Mouse (Mus musculus): Measurements from ENCODE around the gene Card10.

Gene Card10

GRCm38 (mm10) chr15:78834233-78835005 is 31.6 kb upstream of the Card10 start:
- DNase-seq = no peak

GRCm38 (mm10) chr15:78833582-78833981 is 30.7 kb upstream of the Card10 start:
- DNase-seq = no peak

DNA sequence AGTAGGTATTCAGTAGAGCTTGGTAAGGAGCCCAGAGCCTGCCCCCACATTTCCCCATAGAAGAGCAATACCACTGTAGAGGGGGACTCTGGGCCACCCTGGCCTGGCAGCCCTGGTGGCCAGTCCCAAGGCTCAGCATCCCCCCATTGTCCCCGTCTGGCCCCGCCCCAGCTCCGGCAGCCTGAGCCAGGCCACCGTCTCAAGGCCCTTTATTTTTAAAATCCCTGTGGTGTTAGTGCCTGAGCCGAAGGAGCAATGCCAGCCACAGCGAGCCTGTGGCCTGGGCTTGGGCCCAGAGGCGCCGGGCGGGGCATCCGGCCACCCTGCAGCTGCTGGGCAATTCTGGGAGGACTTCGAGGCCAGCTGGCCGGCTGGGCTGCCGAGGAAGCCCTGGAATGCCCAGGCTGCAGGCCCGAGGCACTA is 29.9 kb upstream of the Card10 start:
- peak; percentile 55 to 61 for DNase-seq

DNA sequence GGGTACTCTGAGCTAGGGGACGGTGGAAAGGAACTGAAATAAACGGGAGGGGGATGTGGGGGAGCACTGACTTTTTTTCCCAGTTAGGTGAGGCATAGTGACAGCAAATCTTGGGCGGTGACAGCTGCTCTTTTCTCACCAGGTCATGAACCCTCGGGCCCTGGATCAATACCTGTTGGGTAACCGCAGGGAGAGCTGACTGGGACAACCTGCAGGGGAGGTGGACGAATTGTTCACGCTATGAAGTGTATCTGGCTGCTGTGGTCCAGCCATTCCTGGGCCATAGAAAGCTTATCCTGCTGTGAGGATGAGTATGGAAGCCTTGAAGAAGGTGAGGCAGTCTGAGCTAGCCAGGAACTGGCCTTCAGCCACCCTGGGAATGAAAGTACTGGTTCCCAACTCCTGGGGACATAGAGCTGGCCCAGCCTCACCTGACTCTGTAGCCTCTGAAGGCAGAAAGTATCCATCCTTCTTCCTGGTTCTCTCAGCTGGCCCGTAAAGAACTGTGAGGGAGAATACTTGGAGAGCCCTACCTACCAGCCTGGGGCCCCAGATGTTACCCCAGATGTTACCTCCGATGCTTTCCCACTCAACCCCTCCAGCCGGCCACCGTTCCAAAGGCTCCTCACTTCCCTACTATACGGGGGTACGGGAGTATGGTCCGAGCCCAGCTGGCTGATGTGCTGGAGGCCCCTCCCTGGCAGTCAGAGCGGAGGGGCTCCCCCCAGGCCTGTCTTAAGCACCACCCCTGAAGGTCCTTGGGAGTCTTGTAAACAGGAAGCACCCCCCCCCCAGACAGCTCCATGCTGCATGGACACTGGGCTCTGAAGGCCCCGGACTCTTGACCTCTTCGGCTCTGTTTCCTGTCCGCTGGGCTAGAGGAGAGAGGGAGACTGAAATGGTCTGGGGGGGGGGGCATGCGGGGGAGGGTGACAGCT is 29.1 kb upstream of the Card10 start:
- DNase-seq = no peak

DNA sequence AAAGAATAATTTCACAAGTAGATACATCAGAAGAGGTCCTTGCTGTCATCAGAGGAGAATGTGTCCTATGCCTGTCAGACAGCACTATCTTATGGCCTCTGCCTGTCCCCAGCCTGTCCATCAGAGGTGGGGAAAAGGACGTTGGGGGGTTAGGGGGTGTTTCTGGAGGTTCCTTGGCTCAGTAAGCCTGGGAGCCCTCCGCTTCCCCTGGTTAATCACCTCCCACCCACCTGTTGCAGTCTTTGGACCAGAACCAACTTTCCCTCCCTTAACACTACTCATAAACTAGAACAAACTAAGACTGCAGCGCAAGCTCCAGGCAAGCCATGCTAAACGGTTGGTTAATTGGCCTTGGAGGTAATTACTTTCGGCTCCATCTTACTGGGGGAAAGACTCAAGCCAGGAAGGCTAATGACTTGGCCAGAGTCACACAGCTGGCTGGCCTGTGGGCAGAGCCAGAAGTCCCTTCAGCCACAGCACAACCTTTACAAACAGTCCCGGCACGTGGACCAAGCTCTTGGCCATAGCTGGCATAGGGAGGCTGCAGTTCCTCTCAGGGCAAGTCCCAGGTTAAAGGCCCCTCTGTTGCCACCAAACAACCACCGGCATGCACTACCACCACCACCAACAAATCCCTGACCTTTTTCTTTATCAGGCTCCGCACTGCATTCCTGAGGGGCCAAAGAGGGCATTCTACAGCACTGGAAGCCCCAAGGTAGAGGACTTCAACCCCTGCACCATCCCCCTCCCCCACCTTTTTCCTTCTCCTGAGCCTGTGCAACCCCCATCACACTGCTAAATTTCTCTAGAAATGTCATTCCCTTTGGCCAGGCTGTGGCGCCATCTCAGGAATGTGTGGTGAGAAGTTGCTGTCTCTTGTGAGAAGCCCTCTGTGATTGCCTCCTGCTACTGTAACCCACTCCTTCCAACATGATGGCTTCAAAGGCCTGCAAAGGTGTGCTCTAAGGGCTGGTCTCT is 28.2 kb upstream of the Card10 start:
- no peak for DNase-seq

DNA sequence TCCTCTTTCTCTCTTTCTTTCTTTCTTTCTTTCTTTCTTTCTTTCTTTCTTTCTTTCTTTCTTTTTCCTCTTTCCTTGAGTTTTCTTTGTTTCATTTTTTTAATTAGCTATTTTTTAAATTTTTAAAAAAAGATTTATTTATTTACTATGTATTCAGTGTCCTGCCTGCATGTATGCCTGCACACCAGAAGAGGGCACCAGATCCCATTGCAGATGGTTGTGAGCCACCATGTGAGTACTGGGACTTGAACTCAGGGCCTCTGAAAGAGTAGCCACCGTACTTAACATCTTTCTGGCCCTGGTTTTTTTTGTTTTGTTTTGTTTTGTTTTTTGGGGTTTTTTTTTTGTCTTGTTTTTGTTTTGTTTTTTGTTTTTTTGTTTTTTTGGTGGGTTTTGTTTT is 26.8 kb upstream of the Card10 start:
- no peak for DNase-seq

DNA sequence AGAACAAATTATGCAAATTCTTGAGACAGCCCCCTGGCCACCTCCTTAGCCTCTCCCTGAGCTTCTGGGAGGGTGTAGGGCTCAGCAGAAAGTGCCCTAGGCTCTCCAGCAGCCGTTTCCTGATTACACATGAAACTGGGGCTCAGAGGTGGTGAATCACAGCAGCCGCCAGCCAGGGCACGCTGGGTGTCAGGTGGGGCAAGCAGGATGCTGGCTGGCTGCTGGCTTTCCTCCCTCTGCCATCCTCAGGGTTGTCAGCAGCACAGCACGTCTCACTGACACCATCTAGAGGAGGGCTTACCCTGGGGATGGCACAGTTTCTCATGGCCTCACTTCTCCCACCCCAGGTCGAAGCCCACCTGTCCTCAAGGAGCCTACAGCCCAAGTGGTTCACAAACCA is 25.5 kb upstream of the Card10 start:
- no peak for DNase-seq

GRCm38 (mm10) chr15:78826213-78827204 is 23.7 kb upstream of the Card10 start:
- peak; percentile 69 to 82 for DNase-seq

- no peak for DNase-seq
These were observed 13.2 kb upstream of the Card10 start for GRCm38 (mm10) chr15:78816074-78816391.

DNA sequence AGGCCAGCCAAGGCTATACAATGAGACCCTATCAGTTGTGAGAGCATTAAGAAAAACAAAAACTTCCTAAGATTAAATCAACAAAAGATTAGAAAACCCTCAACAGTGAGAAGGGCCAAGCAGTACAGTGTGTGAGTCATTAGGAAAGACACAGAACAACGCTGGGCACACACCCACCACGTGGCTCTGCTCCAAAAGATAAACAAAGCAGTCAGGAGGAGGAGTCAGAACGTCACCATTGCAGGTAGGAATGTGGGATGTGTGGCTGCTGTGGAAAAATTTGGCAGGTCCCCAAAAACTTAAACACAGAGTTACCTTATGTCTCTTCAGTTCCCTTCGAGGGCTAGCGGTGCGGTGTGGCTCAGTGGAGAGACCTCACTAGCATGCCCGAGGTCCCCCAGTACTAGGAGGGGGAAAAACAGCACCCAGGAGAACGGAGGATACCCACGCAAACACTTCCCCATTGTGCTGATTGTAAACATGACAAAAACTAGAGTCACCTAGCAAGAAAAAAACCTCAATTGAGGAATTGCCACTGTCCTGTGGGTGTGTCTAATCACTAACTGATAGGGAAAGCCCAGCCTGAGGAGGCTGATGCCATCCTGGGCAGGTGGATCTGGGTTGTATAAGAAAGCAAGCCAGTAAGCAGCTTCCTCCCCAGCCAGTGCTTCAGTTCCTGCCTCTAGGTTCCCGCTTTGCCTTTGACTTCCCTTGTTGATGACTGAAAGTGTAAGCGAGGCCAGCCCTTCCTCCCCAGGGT is 12.7 kb upstream of the Card10 start:
- no peak for DNase-seq

DNA sequence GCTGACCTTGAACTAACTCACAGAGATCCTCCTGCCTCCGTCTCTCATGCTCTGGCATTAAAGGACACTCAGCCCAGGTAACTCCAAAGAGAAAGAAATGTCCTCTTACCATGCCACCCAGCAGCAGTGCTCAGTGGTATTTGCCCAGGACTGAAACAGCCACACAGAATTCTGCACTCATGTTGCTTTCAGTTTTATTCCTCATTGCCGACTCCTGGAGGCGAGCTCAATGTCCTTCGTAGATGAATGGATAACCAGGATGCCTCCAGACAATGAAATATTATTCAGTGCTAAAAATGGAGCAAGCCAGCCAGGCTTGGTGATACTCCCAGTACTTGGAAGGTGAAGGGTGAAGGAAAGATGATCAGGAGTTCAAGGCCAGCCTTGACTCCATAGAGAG is 10.8 kb upstream of the Card10 start:
- DNase-seq = no peak

GRCm38 (mm10) chr15:78810146-78810545 is 7.3 kb upstream of the Card10 start:
- no peak for DNase-seq

DNA sequence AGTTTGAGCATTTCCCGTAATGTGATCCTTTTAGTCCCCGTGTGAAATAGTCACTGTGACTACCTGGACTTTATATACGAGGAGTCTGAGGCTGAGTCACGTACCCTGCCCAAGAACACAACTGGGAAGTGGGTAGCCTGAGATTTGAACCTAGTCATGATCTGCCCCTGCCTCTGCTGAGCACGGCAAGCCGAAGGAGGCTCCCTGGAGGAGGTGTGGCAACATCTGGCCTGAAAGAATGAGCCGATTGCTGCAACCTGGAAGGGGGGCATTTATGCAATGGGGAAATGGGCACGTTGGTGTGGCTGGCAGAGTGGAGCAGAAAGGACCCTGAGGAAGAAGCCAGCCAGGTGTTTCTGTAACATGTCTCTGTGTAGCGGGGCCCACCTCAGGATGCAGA is 6.9 kb upstream of the Card10 start:
- DNase-seq = no peak

DNA sequence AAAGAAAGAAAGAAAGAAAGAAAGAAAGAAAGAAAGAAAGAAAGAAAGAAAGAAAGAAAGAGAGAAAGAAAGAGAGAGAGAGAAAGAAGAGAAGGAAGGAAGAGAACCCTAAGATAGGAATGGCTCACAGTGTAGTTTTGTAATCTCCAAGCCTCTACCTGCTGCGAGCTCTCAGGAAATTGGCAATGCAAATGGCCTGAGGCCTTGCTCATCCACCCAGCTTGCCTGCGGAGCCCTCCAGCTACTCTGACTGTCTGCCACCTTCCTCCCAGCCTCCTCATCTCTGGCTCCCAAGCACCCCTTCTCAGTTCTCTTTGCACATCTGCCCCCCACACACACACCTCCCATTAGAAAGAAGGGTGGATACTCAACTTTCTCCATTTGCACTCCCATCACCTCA is 6.1 kb upstream of the Card10 start:
- DNase-seq = no peak

DNA sequence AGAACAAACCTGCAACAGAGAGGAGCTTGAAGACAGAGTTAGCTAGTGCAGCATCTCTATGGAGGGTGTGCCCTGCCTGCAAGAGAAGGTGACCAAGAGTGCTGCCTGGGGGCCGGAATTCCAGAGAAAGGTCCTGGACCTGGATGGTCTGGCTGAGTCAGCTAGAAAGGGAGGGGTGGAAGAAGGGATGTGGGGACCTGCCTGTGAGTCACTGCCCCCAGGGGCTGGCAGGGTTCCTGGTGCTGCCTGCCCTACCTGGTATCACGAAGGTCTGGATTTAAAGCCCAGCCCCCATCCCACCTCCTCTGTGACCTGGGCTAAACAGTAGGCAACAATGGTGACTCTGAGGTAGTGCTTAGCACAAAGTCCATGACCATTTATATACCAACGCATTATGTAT is 4.3 kb upstream of the Card10 start:
- DNase-seq = peak in 1 of 2 experiments; percentile 16

- no peak for DNase-seq
These were observed 3.8 kb upstream of the Card10 start for GRCm38 (mm10) chr15:78806614-78807013.

DNA sequence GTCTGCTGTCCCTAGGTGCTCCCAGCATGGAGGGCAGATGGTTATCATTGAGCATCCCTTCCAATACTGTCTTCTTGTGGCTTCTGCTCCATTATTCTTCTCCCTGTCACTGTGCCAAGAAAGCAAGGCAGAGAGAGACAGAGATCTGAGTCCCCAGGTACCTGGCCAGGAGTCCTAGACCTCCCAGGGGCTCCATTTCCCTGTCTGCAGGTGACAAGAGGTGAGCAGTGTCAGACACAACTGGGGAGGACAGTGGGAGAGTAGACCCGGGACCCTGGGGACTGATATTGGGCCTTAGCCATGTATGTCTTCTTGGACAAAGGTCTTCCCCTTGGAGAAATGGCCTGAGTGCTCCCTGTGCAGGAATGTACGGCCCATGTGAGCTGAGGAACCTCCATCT is 2.5 kb upstream of the Card10 start:
- no peak for DNase-seq

DNA sequence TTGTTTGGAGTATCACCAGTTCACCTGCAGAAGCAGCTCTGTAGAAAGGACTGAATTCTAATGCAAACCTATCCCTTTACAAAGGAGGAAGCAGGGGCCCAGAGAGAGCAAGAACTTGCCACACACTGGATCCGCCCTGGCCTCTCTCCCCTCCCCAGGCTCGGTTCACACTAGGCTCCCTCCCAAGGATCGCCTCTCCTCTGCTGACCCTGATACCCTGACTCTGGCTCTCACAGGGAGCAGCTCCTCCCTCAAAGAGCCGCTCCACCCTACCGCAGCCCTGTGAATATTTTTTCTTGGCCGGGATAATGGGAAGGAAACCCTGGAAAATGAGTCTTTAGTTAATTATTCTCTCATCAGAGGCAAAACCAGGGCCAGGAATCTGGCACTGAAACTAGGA is 1.5 kb upstream of the Card10 start:
- DNase-seq = no peak

GRCm38 (mm10) chr15:78803499-78803900 is 658 bp upstream of the Card10 start:
- DNase-seq = no peak

- DNase-seq = no peak
These were observed 686 bp downstream of the Card10 start for GRCm38 (mm10) chr15:78801971-78802741.
